Mouse (Mus musculus) stomach, postnatal 0 days (tissue): ENCODE data around the gene Serp2.

Experiments
- CTCF ChIP-seq: IDR thresholded peaks from 2 replicates; pipeline ENCODE4 v1.5.1; 2016; ENCODE audit warnings: antibody characterized with exemption, low read depth, mild to moderate bottlenecking, moderate library complexity
- EP300 ChIP-seq: optimal IDR thresholded peaks from 2 replicates; pipeline ENCODE3; 2016; ENCODE audit warnings: antibody characterized with exemption

GRCm38 (mm10) chr14:76579660-76580061 lies 23.0 kb upstream of the Serp2 start:
- TF ChIP-seq CTCF (no peak), EP300 (no peak)
